Mouse (Mus musculus) limb, embryonic 14.5 days (tissue): ENCODE results near the gene Atxn10. TPM values are rescaled to one million over a fixed set of nuclear protein-coding genes. Genes with fewer than 3 reads are reported as not detected.

Source experiments
- ATAC-seq: fragments of 200-750 bp; cut with Nextera tagmentation; 2 replicates; pipeline ENCODE4 v1.8.0; 2017; ENCODE audit warnings: low read depth, moderate number of reproducible peaks, moderate TSS enrichment; ENCODE audit not compliant: low FRiP score
- DNase-seq: peaks from one replicate; pipeline ENCODE4 v3.0.0-alpha.2; 2015; ENCODE audit warnings: low spot score
- H3K27ac ChIP-seq: fragments of 300-500 bp; sonication (generic); replicated peaks from 2 replicates; pipeline ENCODE4 v1.5.1; 2014; ENCODE audit warnings: low read depth, mild to moderate bottlenecking, low read length, moderate library complexity, mixed read lengths
- H3K27me3 ChIP-seq: fragments of 300-500 bp; sonication (generic); 2 replicates; pipeline ENCODE4 v1.6.1; 2014; ENCODE audit warnings: low read length, mixed read lengths; ENCODE audit not compliant: control insufficient read depth, insufficient read depth
- H3K36me3 ChIP-seq: fragments of 300-500 bp; sonication (generic); 2 replicates; pipeline ENCODE4 v1.6.1; 2014; ENCODE audit warnings: mild to moderate bottlenecking, low read length, moderate library complexity, mixed read lengths; ENCODE audit not compliant: control insufficient read depth, insufficient read depth
- H3K4me1 ChIP-seq: fragments of 300-500 bp; sonication (generic); 2 replicates; pipeline ENCODE4 v1.6.1; 2014; ENCODE audit warnings: antibody characterized with exemption, low read length, mixed read lengths; ENCODE audit not compliant: control insufficient read depth, insufficient read depth
- H3K4me2 ChIP-seq: fragments of 300-500 bp; sonication (generic); replicated peaks from 2 replicates; pipeline ENCODE4 v1.6.1; 2014; ENCODE audit warnings: low read depth, mild to moderate bottlenecking, low read length, moderate library complexity; ENCODE audit not compliant: severe bottlenecking
- H3K4me3 ChIP-seq: fragments of 300-500 bp; sonication (generic); replicated peaks from 2 replicates; pipeline ENCODE4 v1.5.1; 2014; ENCODE audit warnings: low read length
- H3K9ac ChIP-seq: fragments of 300-500 bp; sonication (generic); 2 replicates; pipeline ENCODE4 v1.6.1; 2014; ENCODE audit warnings: mild to moderate bottlenecking, low read depth, low read length, moderate library complexity; ENCODE audit not compliant: severe bottlenecking
- H3K9me3 ChIP-seq: fragments of 300-500 bp; sonication (generic); 2 replicates; pipeline ENCODE4 v1.6.1; 2016; ENCODE audit warnings: low read length; ENCODE audit not compliant: control insufficient read depth
- POLR2A ChIP-seq: fragments of 200-500 bp; IDR thresholded peaks from 2 replicates; pipeline ENCODE4 v1.8.0; 2012; ENCODE audit warnings: inconsistent platforms, mild to moderate bottlenecking, moderate library complexity, borderline replicate concordance; ENCODE audit not compliant: insufficient read depth, insufficient read length; ENCODE audit errors: extremely low read depth
- WGBS: fragments of 180-500 bp; shearing (Covaris S2); extraction: QIAGEN DNeasy Blood & Tissue Kit; methylation state at CpG from one replicate; pipeline ENCODE4 v1.1.7; 2014; 5-methylcytosine and 5-hydroxymethylcytosine counted together
- polyA plus RNA-seq, 2 experiments: library from polyadenylated mRNA; depleted of rRNA in 1 of 2; stranded (reverse) in 1 of 2; unstranded in 1 of 2; fragments of >200 nt; fragmentation: Nextera tagmentation in 1 of 2; extraction: Ambion mirVana in 1 of 2; gene quantifications; 2 replicates each; pipeline versions ENCODE4 v1.2.1 to v1.2.3; 2012 to 2014

The Atxn10 gene
- polyA plus RNA-seq, 2 experiments, result 187 to 300 TPM

DNA sequence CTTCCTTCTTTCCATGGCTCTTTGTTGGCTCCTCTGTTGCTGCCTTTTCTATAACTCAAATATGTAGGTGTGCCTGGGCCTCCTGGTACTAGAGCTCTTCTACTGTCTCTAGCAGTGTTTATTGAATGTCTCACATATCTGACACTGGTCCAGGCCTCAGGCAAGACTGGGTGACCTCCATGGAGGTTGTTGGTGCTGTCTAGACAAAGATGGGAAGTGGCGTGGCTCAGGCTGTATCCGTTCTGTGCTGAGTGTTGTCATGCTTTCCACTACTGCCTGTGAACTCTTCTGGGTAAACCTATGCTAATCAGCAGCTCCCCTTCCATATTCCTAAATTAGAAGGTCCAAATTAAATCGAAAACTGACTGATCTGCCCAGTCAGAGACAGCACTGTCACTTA lies 106.5 kb downstream of the Atxn10 start:
- TF ChIP-seq POLR2A, result no peak
- Histone ChIP-seq H3K27me3 (no peaks in the 10 kb centered on the region), H3K4me1 (no peaks in the 10 kb centered on the region), H3K9ac (no peak overlapping the region), H3K4me2 (no peak overlapping the region), H3K27ac (no peak overlapping the region), H3K4me3 (no peak overlapping the region), H3K9me3 (no peaks in the 10 kb centered on the region), H3K36me3 (peaks cover 55% of the 10 kb centered on the region)
- DNase-seq, result no peak
- no peak for ATAC-seq
- WGBS, result 98% methylated on average over 3 of the region's 3 CpGs

DNA sequence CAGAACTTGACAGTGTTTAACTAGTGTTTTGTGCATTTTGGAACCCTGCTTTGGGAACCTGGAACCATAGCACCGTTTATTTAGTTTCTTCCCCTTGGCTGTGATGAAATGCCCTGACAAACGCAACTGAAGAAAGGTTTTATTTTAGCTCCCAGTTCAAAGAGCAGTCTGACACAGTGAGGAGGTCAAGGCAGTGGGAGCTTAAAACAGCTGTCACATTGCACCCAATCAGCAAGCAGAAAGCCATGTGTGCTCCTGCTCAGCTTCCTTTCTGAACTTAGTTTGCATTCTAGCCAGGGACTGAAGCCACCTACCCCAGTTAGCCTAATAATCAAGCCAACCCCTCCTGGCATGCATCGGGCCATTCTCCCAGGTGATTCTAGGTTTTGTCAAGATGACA lies 110.6 kb downstream of the Atxn10 start:
- DNase-seq, result no peak
- Histone ChIP-seq H3K4me3 (no peak overlapping the region), H3K27me3 (no peaks in the 10 kb centered on the region), H3K27ac (no peak overlapping the region), H3K4me2 (no peak overlapping the region), H3K9ac (no peak overlapping the region), H3K36me3 (peaks cover 42% of the 10 kb centered on the region), H3K9me3 (no peaks in the 10 kb centered on the region), H3K4me1 (no peaks in the 10 kb centered on the region)
- no peak for TF ChIP-seq POLR2A
- no peak for ATAC-seq
- whole genome bisulfite sequencing, result 77% methylated on average over 3 of the region's 3 CpGs

DNA sequence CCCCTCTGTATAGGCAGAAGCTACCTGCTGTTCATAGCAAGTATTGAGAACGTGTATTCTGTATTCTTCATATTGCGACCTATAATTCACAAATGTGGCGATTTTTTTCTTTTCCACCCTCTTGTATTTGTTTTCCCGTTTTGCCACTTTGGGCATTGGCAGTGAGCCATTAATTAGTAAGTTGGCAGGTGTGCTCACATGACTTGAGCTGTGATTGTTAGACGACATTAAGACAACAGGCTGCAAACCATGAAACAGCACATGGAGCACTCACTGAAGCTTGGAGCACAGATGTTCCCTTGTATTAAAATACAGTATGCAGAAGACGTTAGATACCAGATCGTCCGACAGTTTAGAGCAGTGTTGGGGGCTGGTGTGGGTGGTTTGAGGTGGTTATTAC lies 120.8 kb downstream of the Atxn10 start:
- Histone ChIP-seq H3K36me3 (peaks cover 43% of the 10 kb centered on the region), H3K4me1 (0 out of 2 replicates have a peak, but pooled peaks cover 2% of the 10 kb centered on the region), H3K4me2 (no peak overlapping the region), H3K9ac (no peak overlapping the region), H3K27ac (no peak overlapping the region), H3K27me3 (no peaks in the 10 kb centered on the region), H3K9me3 (no peaks in the 10 kb centered on the region), H3K4me3 (no peak overlapping the region)
- ATAC-seq (no peak), DNase-seq (no peak)
- WGBS, result 70% methylated on average over 8 of the region's 8 CpGs
- TF ChIP-seq POLR2A, result no peak

DNA sequence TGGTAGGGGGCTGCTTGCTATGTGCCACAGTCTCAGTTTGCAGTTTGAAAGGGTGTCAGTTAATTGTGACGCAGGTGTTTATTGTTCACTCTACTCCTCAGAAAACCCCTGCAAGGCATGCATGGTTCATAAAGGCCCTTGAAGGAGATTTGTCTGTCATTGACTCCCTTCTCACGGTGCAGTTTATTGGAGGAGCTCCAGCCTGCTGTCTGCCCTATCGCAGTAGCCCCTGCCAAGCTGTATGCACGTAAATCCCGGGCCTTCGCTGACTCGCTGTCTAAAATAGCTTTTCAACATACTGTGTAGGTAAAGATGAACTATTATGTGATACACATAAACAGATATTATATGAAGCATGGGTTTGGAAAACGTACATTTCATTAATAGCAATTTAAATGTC lies 121.8 kb downstream of the Atxn10 start:
- H3K4me3 ChIP-seq, result no peak overlapping the region
- 59% methylated on average over 8 of the region's 8 CpGs for WGBS
- H3K36me3 ChIP-seq, result peaks cover 53% of the 10 kb centered on the region
- DNase-seq (no peak), ATAC-seq (no peak)
- no peak overlapping the region for H3K9ac ChIP-seq
- no peak overlapping the region for H3K27ac ChIP-seq
- H3K4me1 ChIP-seq, result 0 out of 2 replicates have a peak, but pooled peaks cover 2% of the 10 kb centered on the region
- TF ChIP-seq POLR2A, result no peak
- H3K9me3 ChIP-seq, result no peaks in the 10 kb centered on the region
- no peak overlapping the region for H3K4me2 ChIP-seq
- no peaks in the 10 kb centered on the region for H3K27me3 ChIP-seq

DNA sequence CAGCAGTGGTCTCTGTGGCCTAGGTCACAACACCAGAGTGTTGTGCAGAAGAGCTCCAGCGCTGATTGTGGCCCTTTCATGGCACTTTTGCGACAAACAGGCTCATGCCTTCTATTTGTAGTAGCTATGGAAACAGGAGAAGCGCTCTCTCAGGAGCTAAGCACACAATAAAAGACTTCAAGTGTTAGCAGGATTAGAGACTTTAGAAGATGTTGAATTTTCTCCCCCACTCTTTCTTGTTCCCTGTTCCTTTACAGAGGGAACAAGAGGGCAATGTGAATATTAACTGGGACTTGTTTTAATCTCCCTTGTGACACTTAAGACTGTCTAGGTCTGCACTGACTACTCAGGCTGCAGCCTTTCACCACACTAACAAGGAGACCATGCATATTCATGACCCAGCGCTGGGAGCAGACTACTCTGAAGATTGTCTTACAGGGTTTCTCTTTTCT lies 122.6 kb downstream of the Atxn10 start:
- Histone ChIP-seq H3K27me3 (no peaks in the 10 kb centered on the region), H3K4me3 (no peak overlapping the region), H3K27ac (no peak overlapping the region), H3K4me2 (no peak overlapping the region), H3K36me3 (peaks cover 61% of the 10 kb centered on the region), H3K4me1 (0 out of 2 replicates have a peak, but pooled peaks cover 2% of the 10 kb centered on the region), H3K9me3 (no peaks in the 10 kb centered on the region), H3K9ac (no peak overlapping the region)
- TF ChIP-seq POLR2A, result no peak
- DNase-seq (no peak), ATAC-seq (no peak)
- WGBS, result 64% methylated on average over 4 of the region's 4 CpGs

DNA sequence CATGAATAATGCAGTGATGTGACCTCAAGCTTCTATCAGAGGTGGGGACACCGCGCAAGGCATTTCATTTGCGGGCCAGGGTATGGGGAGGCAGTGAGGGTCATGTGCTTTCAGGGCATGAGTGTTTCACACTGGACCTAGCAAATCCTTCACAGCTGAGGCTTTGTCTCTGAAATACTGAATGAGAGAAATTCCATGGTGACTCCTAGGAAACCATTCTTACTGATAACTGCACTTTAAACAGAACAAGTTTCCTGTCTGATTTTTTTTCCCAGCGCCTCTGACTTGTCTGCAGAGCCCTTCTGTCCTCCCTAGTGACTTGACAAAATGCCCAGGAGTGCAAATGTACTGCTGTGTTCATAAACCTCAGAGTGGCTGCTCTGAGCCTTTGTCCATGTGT lies 125.5 kb downstream of the Atxn10 start:
- Histone ChIP-seq H3K4me1 (0 out of 2 replicates have a peak, but pooled peaks cover 2% of the 10 kb centered on the region), H3K27ac (no peak overlapping the region), H3K9me3 (no peaks in the 10 kb centered on the region), H3K36me3 (peaks cover 64% of the 10 kb centered on the region), H3K4me3 (no peak overlapping the region), H3K27me3 (no peaks in the 10 kb centered on the region), H3K9ac (no peak overlapping the region), H3K4me2 (no peak overlapping the region)
- 91% methylated on average over 4 of the region's 4 CpGs for whole genome bisulfite sequencing
- no peak for ATAC-seq
- no peak for TF ChIP-seq POLR2A
- no peak for DNase-seq
